Mouse (Mus musculus): Measurements from ENCODE around the gene Bax. TPM values are rescaled to one million over a fixed set of nuclear protein-coding genes. Genes with fewer than 3 reads are reported as not detected.

Bax gene
- total RNA-seq, 2 experiments from 2014 or later, result 73.5 to 80.8 TPM

GRCm38 (mm10) chr7:45455932-45456696, 10.6 kb downstream of the Bax start:
- DNase-seq, result no peak

GRCm38 (mm10) chr7:45454971-45455370, 11.7 kb downstream of the Bax start:
- no peak for DNase-seq

GRCm38 (mm10) chr7:45451344-45451982, 15.2 kb downstream of the Bax start:
- DNase-seq, result peak; percentile 85 to 87

GRCm38 (mm10) chr7:45449974-45450373, 16.7 kb downstream of the Bax start:
- DNase-seq, result no peak

GRCm38 (mm10) chr7:45447325-45447990, 19.2 kb downstream of the Bax start:
- no peak for DNase-seq

GRCm38 (mm10) chr7:45446589-45446988, 20.1 kb downstream of the Bax start:
- no peak for DNase-seq

- DNase-seq, result no peak
Observed at GRCm38 (mm10) chr7:45443526-45444420, 22.9 kb downstream of the Bax start.

- no peak for DNase-seq
Observed at GRCm38 (mm10) chr7:45437521-45438276, 29.0 kb downstream of the Bax start, which contains the start of gene Ruvbl2. TSS of gene Ruvbl2 (minus strand) at chr7:45438096.

GRCm38 (mm10) chr7:45437046-45437445, 29.7 kb downstream of the Bax start:
- no peak for DNase-seq

GRCm38 (mm10) chr7:45436444-45436843, 30.3 kb downstream of the Bax start:
- no peak for DNase-seq

GRCm38 (mm10) chr7:45435038-45435437, 31.7 kb downstream of the Bax start:
- DNase-seq, result no peak

GRCm38 (mm10) chr7:45434203-45435015, 32.3 kb downstream of the Bax start, which contains the start of gene Gys1:
TSS of gene Gys1 (plus strand) at chr7:45434844.
- peak; percentile 100 for DNase-seq

- DNase-seq, result no peak
Observed at GRCm38 (mm10) chr7:45433835-45434202, 32.9 kb downstream of the Bax start.

GRCm38 (mm10) chr7:45426556-45426955, 40.1 kb downstream of the Bax start:
- DNase-seq, result no peak

- no peak for DNase-seq
Observed at GRCm38 (mm10) chr7:45421194-45421593, 45.5 kb downstream of the Bax start.

- DNase-seq, result no peak
Observed at GRCm38 (mm10) chr7:45420615-45420919, 46.1 kb downstream of the Bax start, which contains the start of gene Lhb. TSS of gene Lhb (plus strand) at chr7:45420820.

- no peak for DNase-seq
Observed at GRCm38 (mm10) chr7:45419859-45420614, 46.7 kb downstream of the Bax start.

GRCm38 (mm10) chr7:45417962-45418492, 48.7 kb downstream of the Bax start:
- no peak for DNase-seq

- DNase-seq, result no peak
Observed at GRCm38 (mm10) chr7:45415636-45416035, 51.1 kb downstream of the Bax start.

GRCm38 (mm10) chr7:45414740-45415224, 51.9 kb downstream of the Bax start:
- no peak for DNase-seq
